Mouse (Mus musculus): Measurements from ENCODE around the gene Lenep. TPM values are rescaled to one million over a fixed set of nuclear protein-coding genes. Genes with fewer than 3 reads are reported as not detected.

Lenep gene
- polyA plus RNA-seq, 1 experiment from 2014 or later: 0.16 TPM

- peak overlapping the region; percentile 60 for H3K4me2 ChIP-seq (ENCODE audit: low read length)
- 0 out of 2 replicates have a peak, but pooled peaks cover 12% of the 10 kb centered on the region for H3K36me3 ChIP-seq (ENCODE audit: insufficient read depth, low read length)
- TF ChIP-seq CTCF (IDR thresholded peaks at IDR 0.05; ENCODE audit: low read depth): peak; percentile 92
- H3K27ac ChIP-seq: peak overlapping the region; percentile 70
- WGBS: 1% methylated on average over 27 of the region's 29 CpGs
- H3K4me1 ChIP-seq (replicated peaks; ENCODE audit: insufficient read depth, low read length): peaks cover 4% of the 10 kb centered on the region; the same call in 1 of the 2 replicates
- peak overlapping the region; percentile 42 for H3K4me3 ChIP-seq (replicated peaks; ENCODE audit: low read depth, low read length)
- H3K27me3 ChIP-seq (ENCODE audit: insufficient read depth, low read length): no peaks in the 10 kb centered on the region
- ATAC-seq (replicated peaks; ENCODE audit: low FRiP score, low read depth) (peak; percentile 88), DNase-seq (ENCODE audit: low spot score) (peak; percentile 92)
- peak overlapping the region; percentile 60 for H3K9ac ChIP-seq (ENCODE audit: low read depth, low read length)
- no peaks in the 10 kb centered on the region for H3K9me3 ChIP-seq (replicated peaks; ENCODE audit: low read length)
Measured at GRCm38 (mm10) chr3:89378394-89379067, 24.1 kb downstream of the Lenep start.

GRCm38 (mm10) chr3:89377831-89378230 is 24.8 kb downstream of the Lenep start:
- Histone ChIP-seq H3K9me3 (replicated peaks; ENCODE audit: low read length) (no peaks in the 10 kb centered on the region), H3K4me2 (ENCODE audit: low read length) (peak overlapping the region; percentile 60), H3K36me3 (ENCODE audit: insufficient read depth, low read length) (0 out of 2 replicates have a peak, but pooled peaks cover 12% of the 10 kb centered on the region), H3K27ac (peak overlapping the region; percentile 70; the same call in 1 of the 2 replicates), H3K27me3 (ENCODE audit: insufficient read depth, low read length) (no peaks in the 10 kb centered on the region), H3K4me3 (replicated peaks; ENCODE audit: low read depth, low read length) (no peak overlapping the region), H3K9ac (ENCODE audit: low read depth, low read length) (no peak overlapping the region), H3K4me1 (replicated peaks; ENCODE audit: insufficient read depth, low read length) (peaks cover 4% of the 10 kb centered on the region; the same call in 1 of the 2 replicates)
- ATAC-seq (replicated peaks; ENCODE audit: low FRiP score, low read depth): no peak
- TF ChIP-seq CTCF (IDR thresholded peaks at IDR 0.05; ENCODE audit: low read depth): no peak
- 81% methylated on average over 4 of the region's 4 CpGs for WGBS
- DNase-seq (ENCODE audit: low spot score): no peak

DNA sequence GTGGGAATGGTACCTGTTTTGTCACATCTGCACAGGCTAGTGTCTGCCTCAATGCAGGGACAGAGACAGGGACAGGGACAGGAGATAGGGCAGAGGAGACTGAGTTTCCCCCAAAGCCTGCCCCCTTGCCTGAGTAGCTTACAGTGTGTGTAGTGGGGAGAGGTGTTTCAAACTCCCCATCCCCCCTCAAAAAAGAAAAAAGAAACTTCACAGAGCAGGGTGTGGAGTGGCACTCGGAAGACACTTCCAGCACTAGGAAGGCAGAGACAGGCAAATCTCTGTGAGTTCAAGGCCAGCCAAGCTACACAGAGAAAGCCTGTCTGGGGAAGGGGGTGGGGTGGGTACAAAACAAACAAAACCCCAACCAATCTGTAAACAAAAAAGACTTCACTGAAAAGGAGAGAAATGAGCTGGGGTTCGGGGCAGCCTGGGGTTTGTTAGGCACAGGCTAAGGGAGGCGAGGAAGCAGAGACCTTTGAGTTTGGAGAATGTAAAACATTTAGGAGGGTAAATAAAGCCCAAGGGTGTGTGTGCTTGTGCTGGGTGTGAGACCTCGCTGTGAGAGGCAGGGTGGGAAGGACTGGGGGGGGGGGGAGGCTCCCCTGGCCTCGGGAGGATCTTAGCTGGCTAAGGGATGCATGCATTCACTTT is 28.9 kb downstream of the Lenep start:
- Histone ChIP-seq H3K4me3 (replicated peaks; ENCODE audit: low read depth, low read length) (no peak overlapping the region), H3K4me2 (ENCODE audit: low read length) (no peak overlapping the region), H3K27ac (no peak overlapping the region), H3K27me3 (ENCODE audit: insufficient read depth, low read length) (no peaks in the 10 kb centered on the region), H3K36me3 (ENCODE audit: insufficient read depth, low read length) (no peaks in the 10 kb centered on the region), H3K9me3 (replicated peaks; ENCODE audit: low read length) (no peaks in the 10 kb centered on the region), H3K4me1 (replicated peaks; ENCODE audit: insufficient read depth, low read length) (peaks cover 4% of the 10 kb centered on the region; the same call in 1 of the 2 replicates), H3K9ac (ENCODE audit: low read depth, low read length) (no peak overlapping the region)
- no peak for TF ChIP-seq CTCF (IDR thresholded peaks at IDR 0.05; ENCODE audit: low read depth)
- WGBS: 47% methylated on average over 5 of the region's 5 CpGs
- DNase-seq (ENCODE audit: low spot score) (no peak), ATAC-seq (replicated peaks; ENCODE audit: low FRiP score, low read depth) (no peak)

- 47% methylated on average over 11 of the region's 11 CpGs for WGBS
- DNase-seq (ENCODE audit: low spot score) (no peak), ATAC-seq (replicated peaks; ENCODE audit: low FRiP score, low read depth) (no peak)
- Histone ChIP-seq H3K4me3 (replicated peaks; ENCODE audit: low read depth, low read length) (no peak overlapping the region), H3K4me1 (replicated peaks; ENCODE audit: insufficient read depth, low read length) (no peaks in the 10 kb centered on the region), H3K36me3 (ENCODE audit: insufficient read depth, low read length) (no peaks in the 10 kb centered on the region), H3K4me2 (ENCODE audit: low read length) (no peak overlapping the region), H3K9me3 (replicated peaks; ENCODE audit: low read length) (no peaks in the 10 kb centered on the region), H3K27ac (no peak overlapping the region), H3K27me3 (ENCODE audit: insufficient read depth, low read length) (no peaks in the 10 kb centered on the region), H3K9ac (ENCODE audit: low read depth, low read length) (no peak overlapping the region)
- TF ChIP-seq CTCF (IDR thresholded peaks at IDR 0.05; ENCODE audit: low read depth): no peak
Measured at GRCm38 (mm10) chr3:89367338-89367737, 35.3 kb downstream of the Lenep start.

- no peak overlapping the region for H3K4me2 ChIP-seq (ENCODE audit: low read length)
- ATAC-seq (replicated peaks; ENCODE audit: low FRiP score, low read depth) (peak; percentile 34; the same call in 1 of the 2 replicates), DNase-seq (ENCODE audit: low spot score) (no peak)
- H3K4me1 ChIP-seq (replicated peaks; ENCODE audit: insufficient read depth, low read length): no peaks in the 10 kb centered on the region
- H3K4me3 ChIP-seq (replicated peaks; ENCODE audit: low read depth, low read length): no peak overlapping the region
- H3K9me3 ChIP-seq (replicated peaks; ENCODE audit: low read length): no peaks in the 10 kb centered on the region
- no peak overlapping the region for H3K9ac ChIP-seq (ENCODE audit: low read depth, low read length)
- no peaks in the 10 kb centered on the region for H3K36me3 ChIP-seq (ENCODE audit: insufficient read depth, low read length)
- no peak overlapping the region for H3K27ac ChIP-seq
- H3K27me3 ChIP-seq (ENCODE audit: insufficient read depth, low read length): no peaks in the 10 kb centered on the region
- no peak for TF ChIP-seq CTCF (IDR thresholded peaks at IDR 0.05; ENCODE audit: low read depth)
- 61% methylated on average over 20 of the region's 20 CpGs for WGBS
Measured at GRCm38 (mm10) chr3:89365486-89366414, 36.8 kb downstream of the Lenep start.

- Histone ChIP-seq H3K27me3 (ENCODE audit: insufficient read depth, low read length) (no peaks in the 10 kb centered on the region), H3K4me3 (replicated peaks; ENCODE audit: low read depth, low read length) (no peak within 1 kb of the TSS), H3K27ac (no peak within 1 kb of the TSS), H3K9me3 (replicated peaks; ENCODE audit: low read length) (no peaks in the 10 kb centered on the region), H3K36me3 (ENCODE audit: insufficient read depth, low read length) (no peaks in the 10 kb centered on the region), H3K9ac (ENCODE audit: low read depth, low read length) (no peak within 1 kb of the TSS), H3K4me1 (replicated peaks; ENCODE audit: insufficient read depth, low read length) (no peaks in the 10 kb centered on the region), H3K4me2 (ENCODE audit: low read length) (no peak within 1 kb of the TSS)
- 86% methylated on average over 11 of the region's 11 CpGs for WGBS
- no peak for TF ChIP-seq CTCF (IDR thresholded peaks at IDR 0.05; ENCODE audit: low read depth)
- DNase-seq (ENCODE audit: low spot score) (no peak), ATAC-seq (replicated peaks; ENCODE audit: low FRiP score, low read depth) (no peak)
Measured at GRCm38 (mm10) chr3:89365153-89365485, 37.5 kb downstream of the Lenep start, which contains the start of gene Dcst1. Gene Dcst1, minus strand, starts transcription at chr3:89365253.
